Mouse (Mus musculus) gastrocnemius, postnatal 36 days (tissue): Measurements from ENCODE around the gene Man2a1. TPM values are rescaled to one million over a fixed set of nuclear protein-coding genes. Genes with fewer than 3 reads are reported as not detected.

ENCODE experiments used
- DNase-seq, 2 experiments: peaks; one replicate each; pipeline ENCODE4 v3.0.0; 2022
- intact Hi-C: fragments of 180-260 bp; cut with DNase I; formaldehyde crosslinking; loops from one replicate; pipeline ENCODE4 v1.15.1; 2025
- total RNA-seq, 2 experiments: library from RNA; stranded (reverse); gene quantifications; 2 replicates each; pipeline ENCODE4 v1.2.3; 2021

Gene Man2a1
- total RNA-seq, 2 experiments from 2014 or later, result 6.9 to 7.6 TPM

DNA sequence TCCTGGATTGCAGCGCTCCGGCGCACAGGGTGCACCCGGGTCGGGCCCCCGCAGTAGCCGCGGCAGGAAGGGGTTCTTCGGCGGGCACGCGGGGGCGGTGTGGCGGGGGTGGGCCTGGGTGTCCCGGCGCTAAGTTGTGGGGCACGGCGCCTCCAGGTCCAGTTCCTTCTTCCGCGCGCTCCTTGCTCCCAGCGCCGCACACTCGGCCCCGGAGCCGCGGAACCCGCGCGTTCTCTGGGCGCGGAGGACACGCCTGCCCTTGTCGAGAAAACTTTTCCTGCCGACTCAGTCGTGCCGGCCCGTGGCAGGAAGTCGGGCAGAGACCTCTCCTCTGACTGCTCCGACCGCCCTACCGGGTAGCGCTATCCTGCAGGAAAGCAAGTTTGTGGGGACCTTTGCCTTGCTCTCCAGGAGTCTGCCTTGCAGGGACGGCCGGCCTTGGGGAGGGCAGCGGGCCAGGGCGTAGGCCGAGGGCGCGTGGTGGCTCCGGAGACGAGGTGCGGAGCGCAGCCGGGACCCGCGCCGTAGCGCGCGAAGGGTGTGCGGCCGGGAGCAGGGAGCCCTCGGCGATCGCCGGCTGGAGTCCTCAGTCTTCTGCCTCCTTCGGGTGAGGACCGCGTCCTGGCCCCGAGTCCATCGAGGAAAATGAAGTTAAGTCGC, 685 bp downstream of the Man2a1 start:
- DNase-seq, result peak; percentile 44 to 69
- intact Hi-C loops, result loop anchor here (5.0 to 10.0 kb wide), 3 partner anchors 81 to 274 kb away; no protein-coding TSS in a partner anchor

DNA sequence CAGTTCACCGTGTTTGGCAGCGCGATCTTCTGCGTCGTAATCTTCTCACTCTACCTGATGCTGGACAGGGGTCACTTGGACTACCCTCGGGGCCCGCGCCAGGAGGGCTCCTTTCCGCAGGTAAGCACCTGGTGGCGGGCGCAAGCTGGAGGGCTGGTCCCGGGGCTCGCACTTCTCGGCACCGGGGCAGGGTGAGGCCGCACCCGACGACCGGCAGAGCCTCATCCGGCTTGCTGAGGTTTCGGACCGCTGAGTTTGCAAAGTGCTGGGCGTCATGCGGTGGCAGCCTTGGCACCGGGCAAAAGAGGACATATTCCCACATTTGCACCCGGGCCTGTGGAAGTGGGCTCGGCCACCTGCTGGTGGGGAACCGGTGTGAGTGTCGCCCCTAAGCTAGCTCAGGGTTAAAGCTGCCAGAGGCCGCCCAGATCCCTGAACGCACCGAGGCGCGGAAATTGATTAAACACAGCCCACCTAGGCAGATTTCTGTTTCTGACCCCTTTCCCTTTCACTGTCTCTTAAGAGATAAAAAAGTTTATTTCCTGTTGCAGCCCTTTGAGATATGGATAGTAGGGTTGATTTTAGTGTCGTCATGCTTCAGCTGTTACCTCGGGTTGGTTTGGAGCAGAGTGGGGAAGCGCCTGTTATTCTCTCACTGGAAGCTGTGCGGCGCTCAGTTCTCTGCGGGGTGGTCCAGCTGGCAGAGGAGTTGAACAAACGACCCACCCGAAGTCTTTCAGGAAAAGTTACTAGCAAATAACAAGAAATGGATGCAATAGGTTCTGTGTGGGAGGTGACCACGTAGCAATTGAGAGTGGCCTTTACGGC, 1.4 kb downstream of the Man2a1 start:
- peak in 1 of 2 experiments; percentile 44 for DNase-seq
- intact Hi-C loops, result loop anchor here (5.0 to 10.0 kb wide), 3 partner anchors 80 to 273 kb away; no protein-coding TSS in a partner anchor

DNA sequence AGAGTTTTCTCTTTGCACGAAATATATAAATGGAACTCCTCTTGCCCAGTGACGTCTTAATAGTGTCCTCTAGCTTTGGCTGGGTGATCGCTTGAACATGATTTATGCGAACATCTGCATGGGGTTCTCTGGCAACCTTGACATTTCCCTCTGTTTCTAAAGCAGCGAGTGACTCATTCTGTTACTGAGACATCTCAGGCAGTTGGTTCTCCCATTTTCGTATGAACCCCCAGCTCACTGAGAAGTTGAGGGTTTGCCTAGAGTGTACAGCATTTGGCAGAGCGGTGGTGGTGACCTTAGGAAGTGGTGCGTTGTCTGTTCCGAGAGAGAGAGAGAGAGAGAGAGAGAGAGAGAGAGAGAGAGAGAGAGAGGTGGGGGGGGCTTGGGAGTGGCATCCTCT, 2.6 kb downstream of the Man2a1 start:
- intact Hi-C loops, result loop anchor here (5.0 to 10.0 kb wide), 3 partner anchors 79 to 272 kb away; no protein-coding TSS in a partner anchor
- no peak for DNase-seq

DNA sequence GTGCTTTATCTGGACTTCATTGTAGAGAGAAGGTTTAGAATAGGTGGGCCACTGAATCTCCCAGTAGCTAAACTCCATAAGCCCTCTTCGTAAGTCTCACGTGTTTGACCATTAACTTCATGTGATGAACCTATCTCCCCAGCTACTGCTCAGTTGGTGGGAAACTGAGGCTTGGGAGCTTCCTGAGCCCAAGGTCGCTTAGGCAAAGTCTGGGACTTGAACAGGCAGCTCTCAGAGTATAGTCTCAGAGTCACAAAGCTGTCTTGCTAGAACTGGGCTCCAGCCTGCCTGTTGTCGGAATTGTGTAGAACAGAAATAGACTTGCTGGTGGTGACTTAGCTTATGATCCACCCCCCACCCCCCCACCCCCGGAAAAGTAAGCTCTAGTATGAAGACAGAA, 3.0 kb downstream of the Man2a1 start:
- intact Hi-C loops, result loop anchor here (5.0 to 10.0 kb wide), 3 partner anchors 79 to 271 kb away; no protein-coding TSS in a partner anchor
- DNase-seq, result no peak

DNA sequence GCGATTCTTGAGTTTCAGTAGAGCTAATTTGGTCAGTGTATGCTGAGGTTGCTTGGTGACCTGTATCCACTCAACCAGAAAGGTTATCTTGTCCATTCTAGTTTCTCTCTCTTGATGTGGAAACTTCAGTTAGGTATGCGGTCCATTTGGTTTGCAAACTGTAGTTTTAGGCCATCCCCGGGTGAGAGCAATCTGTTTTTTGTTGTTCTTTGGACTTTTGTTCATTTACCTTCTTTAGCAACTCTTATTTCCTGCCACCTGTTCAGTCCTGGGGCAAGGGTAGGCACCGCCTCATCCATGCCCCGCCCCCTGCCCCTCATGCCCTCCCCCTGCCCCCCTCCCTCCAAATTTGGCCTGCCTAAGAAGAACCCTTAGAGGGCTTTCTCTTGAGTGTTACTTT, 3.6 kb downstream of the Man2a1 start:
- no peak for DNase-seq
- intact Hi-C loops, result loop anchor here (5.0 to 10.0 kb wide), 3 partner anchors 78 to 271 kb away; no protein-coding TSS in a partner anchor

DNA sequence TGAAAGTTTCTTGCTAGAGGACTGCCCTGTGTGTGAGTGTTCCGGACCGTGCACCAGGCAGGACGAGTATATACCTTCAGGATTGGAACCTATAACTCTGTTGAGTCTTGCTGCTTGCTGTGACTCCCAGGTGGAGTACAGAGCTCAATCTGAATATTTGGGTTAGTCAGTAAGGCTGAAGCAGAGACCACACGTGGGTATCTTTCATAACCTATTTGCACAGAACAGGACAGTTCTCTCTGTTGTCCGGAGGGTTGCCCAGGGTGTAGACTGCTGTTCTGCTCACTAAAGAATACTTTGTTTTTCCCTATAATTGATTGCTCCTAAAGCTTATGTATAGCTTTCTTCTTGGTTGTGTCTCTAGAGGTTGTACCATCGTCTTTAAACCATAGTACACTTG, 7.7 kb downstream of the Man2a1 start:
- intact Hi-C loops, result loop anchor here (10.0 kb wide), 2 partner anchors 107 to 267 kb away; no protein-coding TSS in a partner anchor
- DNase-seq, result no peak

DNA sequence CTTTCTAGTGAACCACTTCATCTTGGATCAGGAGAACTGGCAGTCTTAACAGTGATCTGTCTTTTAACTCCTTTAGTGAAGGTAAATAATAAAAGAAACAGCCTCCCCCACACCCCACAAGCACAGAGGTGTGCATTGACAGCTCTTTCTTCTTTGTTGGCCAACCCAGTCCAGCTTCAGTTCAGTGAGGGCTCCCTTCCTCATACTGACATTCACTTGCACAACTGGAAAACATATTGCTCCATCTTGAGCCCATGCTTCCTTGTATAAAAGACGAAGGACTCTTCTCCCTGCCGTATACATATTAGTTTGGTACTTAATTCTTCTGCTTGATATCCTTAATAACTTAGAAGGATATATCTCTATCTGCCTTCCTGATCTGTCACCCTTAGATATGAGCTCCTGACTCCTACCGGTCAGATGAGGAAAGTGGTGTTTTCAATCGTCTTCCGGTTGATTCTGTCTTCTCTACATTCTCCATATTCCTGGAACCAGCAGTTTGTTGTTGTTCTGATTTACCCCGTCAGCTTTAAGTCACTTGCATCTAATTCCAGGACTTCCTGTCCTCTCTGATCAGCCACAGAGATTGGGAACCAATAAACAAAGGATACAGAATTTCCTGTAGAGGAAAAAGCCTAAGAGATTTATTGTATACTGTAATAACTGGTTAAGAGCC, 8.5 kb downstream of the Man2a1 start:
- intact Hi-C loops, result loop anchor here (10.0 kb wide), 2 partner anchors 106 to 266 kb away; no protein-coding TSS in a partner anchor
- DNase-seq, result no peak

DNA sequence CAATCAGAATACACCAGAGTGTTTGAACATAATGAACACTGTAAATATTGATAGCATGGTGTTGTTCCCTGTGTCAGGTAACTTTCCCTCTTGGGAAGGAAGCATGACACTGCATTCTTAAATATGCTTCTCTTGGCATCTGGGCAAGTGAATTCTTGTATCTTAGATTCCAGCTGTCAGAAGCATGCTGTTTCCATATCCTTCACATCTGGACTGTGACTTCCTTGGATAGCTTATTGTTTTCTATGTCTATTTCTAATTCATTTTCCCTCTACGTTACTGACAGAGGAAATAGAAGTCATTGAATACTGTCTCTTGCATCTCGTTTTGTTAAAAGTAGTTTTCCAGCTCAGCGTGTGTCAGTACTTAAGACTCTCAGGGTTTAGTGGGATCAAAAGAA, 9.2 kb downstream of the Man2a1 start:
- intact Hi-C loops, result loop anchor here (10.0 kb wide), 2 partner anchors 105 to 265 kb away; no protein-coding TSS in a partner anchor
- no peak for DNase-seq

DNA sequence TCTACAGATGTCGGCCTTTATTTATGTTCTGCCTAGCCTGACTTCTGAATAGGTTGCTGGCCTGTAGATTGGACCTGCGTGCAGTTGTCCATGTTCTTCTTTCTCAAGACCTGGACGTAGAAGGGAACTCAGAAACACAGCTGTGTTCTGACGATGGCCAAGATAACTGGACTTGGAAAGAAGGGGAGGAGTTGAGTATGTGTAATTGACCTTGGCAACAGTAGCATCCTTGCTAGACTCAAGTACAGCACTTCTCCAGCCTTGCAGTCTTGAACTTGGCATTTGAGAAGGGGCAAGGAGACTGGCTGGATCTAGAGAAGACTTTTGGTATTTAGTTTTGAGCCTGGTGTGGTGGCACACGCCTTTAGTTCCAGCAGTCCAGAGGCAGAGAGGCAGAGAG, 10.9 kb downstream of the Man2a1 start:
- DNase-seq, result no peak
- intact Hi-C loops, result no loop called here

DNA sequence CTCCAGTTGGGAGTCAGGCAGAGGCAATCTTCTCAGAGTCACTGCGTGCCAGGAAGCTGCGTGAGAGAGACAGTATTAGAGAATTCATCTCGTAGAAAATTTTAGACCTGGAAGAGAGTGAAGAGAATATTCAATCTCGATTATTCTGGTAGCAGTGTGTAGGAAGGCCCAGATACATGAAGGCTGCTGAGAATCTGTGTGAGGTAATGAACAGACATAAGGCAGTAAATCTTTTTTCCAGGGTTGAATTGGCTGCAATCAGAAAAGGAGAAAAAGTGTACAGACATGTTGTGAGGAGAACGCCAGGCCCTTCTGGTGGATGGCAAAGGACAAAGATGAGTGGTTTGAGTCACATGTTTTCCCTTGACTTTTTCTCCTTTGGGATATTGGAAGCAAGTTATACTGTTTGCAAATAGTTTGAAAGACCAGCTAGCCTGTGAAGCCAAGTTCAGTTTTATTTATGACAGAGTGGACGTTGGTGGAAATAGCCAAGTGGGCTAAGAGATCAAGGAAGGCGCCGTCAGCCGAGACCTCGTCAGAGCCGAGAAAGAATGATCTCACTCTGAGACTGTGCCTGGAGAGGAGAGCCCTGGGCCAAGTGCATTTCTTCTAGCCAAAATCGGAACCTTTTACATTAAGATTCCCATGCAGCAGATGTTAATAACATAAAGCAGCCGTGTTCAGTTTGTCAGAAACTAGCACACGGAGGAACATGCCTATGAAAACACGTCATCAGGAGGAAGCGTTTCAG, 11.8 kb downstream of the Man2a1 start:
- intact Hi-C loops, result no loop called here
- peak; percentile 45 to 59 for DNase-seq

DNA sequence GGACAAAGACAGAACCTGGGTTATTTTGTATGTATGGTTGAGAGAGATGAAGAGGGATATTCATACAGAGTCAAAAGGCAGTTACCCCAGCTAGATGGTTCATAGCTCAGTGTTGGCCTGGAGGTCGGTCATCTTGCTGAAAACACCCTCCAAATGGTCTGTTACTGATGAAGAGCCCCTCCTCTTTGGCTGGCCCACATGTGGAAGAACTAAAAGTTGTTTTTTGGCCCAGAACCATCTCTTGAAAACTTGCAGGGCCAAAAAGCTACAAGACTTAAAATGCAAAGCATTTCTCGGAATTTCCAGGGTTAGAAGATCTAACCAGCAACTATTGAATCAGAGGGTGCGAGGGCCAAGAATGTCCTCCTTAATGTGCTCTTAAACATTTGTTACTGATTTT, 12.4 kb downstream of the Man2a1 start:
- DNase-seq, result no peak
- intact Hi-C loops, result no loop called here

DNA sequence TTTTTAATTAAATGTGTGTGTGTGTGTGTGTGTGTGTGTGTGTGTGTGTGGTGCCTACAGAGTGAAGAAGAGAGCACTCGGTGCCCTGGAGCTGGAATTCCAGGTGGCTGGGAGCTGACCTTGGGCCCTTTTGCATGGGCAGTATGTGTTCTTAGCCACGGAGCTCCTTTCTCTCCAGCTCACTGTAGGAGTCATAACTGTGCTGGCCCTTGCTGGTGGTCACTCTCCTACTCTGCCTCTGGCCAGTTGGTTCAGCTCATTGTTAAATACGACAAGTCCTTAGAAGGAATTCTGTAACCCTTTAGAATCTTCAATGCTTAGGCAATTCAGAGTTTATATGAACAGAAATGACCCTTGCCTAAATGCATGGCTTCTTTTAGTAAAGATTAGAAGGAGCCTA, 12.8 kb downstream of the Man2a1 start:
- intact Hi-C loops, result no loop called here
- no peak for DNase-seq

DNA sequence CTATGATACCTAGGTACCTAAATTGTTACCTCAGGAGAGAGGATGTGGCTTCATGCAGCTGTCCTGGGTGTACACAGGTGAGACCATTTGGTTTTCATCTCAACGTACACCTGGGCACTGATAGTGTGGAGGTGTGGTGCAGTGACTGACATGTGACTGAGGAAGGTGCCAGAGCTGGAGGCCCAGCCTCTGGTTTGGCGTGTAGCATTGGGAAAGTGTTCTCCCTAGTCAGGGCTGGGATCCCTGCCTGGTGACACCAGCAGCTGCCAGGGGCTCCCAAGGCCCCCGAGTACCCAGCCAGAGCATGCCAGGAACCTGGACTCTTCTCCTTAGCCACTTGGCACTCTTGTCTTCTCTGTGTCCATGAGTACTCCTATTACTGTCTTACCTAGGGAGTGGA, 14.3 kb downstream of the Man2a1 start:
- DNase-seq, result peak in 1 of 2 experiments; percentile 47
- intact Hi-C loops, result no loop called here

DNA sequence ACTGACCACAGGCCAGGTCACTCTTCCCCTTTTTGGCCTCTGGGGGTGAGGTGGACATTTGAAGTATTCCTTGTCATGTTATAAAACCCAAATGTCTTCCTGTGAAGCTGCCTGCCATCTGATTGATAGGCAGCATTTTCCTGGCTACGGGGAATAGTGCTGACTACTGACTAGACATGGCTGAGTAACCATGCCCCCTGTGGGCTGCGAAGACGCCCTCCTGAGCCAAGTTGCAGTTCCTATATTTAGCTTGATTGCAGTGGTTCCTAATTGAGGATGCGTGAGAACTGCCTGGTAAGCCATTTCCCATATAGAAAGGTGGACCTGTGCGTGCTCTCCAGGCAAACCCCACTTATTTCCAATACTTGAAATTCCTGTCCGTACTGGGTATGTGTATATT, 14.9 kb downstream of the Man2a1 start:
- intact Hi-C loops, result no loop called here
- DNase-seq, result no peak

DNA sequence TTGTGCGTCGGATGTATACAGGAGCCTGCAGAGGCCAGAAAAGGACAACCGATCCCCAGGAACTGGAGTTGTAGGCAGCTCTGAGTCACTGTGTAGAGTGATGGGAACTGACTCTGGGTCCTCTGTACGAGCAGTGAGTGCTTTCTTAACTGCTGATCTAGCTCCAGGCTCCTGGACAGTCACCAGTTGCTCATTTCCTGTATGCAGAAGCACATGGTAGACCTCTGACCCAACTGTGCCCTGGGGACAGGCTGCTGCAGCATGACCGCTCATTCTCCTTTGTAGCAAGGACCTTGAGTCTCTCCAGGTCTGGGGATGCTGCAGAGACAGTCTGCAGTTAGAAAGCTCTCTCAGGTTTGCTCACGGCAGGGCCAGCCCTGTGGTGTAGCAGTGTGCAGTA, 15.7 kb downstream of the Man2a1 start:
- no peak for DNase-seq
- intact Hi-C loops, result no loop called here

DNA sequence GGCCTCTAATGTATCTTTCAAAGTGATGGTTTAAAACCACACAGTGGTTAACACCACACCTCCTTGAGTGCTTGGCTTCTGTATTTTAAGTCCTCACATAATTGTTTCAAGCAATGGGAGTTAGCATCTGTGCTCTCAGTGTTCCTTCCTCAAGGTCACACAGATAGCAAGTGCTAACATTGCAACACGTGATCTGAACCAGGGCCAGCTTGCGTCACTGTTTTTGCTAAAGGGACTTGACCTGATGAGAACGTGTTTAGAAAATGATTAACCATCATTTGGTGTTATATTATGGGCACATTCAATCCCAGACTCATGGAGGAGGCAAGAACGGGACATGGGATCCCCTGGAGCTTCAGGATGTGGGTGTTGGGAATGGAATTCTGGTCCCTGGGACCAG, 17.3 kb downstream of the Man2a1 start:
- DNase-seq, result no peak
- intact Hi-C loops, result no loop called here

DNA sequence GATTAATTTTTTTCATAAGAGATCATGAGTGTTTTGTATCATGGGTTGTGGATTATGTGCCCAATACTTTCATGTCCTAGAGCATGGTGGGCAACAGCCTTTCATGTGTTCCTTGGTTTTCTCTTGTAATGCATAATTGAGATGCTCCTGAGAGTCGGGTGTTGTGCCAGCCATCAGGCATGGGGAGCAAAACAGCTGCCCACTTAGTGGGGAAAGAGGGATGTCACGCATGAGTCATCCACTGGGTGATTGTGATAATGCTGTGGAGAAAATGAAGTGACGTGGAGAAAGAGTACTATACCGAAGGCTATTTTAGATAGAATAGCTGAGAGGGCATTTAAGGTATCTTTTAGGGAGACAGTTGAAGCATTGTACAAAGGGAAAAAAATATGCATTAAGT, 18.5 kb downstream of the Man2a1 start:
- DNase-seq, result no peak
- intact Hi-C loops, result no loop called here

DNA sequence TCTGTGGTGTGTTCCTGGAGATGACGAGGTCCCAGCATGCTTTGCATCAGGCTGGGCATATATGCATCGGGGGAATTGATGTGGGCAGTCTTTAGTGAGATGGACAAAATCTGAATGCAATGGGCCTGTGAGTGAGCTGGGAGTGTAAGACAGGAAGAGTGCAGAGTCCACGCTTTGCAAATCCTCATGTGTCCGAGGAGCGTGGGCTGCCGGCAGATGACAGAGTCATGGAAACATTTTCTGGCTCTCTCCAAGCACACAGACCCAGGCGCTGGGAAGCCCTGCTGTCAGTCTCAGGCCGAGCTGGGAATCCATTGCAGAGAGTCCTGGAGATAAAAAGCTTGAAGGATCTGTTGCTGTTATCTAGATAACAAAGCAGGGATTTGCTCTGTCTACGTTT, 19.6 kb downstream of the Man2a1 start:
- intact Hi-C loops, result no loop called here
- no peak for DNase-seq

DNA sequence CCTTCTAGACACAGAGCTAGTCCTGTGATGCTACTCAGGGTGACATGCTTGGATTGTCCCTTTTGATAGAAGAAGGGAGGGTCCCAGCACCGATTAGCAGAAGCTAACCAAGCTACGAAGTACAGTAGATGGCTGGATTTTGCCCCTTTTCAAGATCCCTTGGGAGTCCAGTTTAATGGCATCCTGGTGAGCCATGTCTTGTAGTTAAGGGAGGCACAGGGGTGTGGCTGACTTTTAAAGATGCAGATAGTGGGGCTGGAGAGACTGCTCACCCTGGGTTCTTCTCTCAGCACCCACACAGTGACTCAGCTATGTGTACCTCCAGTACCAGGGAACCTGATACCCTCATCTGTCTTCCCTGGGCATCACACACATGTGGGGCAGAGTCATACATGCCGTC, 20.1 kb downstream of the Man2a1 start:
- no peak for DNase-seq
- intact Hi-C loops, result no loop called here

DNA sequence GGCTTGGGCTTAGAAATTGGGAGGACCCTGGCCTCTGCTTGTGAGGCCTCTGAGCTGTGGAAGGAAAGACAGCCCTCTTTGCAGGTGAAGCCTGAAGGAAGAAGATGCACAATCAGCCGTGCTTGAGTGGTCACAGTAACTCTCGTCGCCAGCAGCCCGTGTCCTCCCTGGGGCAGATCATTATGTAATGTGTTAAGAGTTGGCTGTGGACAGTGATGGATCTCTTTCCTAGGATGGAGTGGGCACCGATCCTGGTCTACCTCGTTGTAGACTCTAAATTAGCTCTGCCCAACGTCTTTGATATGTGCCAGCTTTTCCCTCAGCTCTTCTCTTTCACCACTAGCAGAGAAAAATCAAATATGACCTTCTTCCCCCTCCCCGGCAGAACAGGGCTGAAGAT, 20.7 kb downstream of the Man2a1 start:
- no peak for DNase-seq
- intact Hi-C loops, result no loop called here
